Mouse (Mus musculus): Measurements from ENCODE around the gene Ndufs1.

Ndufs1 gene

GRCm38 (mm10) chr1:63115540-63115939 lies 61.1 kb downstream of the Ndufs1 start:
- no peak for DNase-seq (ENCODE audit: low read depth, low spot score)

GRCm38 (mm10) chr1:63115096-63115495 lies 61.5 kb downstream of the Ndufs1 start:
- DNase-seq (ENCODE audit: low read depth, low spot score): no peak

- peak; percentile 88 for DNase-seq (ENCODE audit: low read depth, low spot score)
These were observed 62.4 kb downstream of the Ndufs1 start, which contains the start of gene Ino80d for GRCm38 (mm10) chr1:63114136-63114781. Gene Ino80d, minus strand, starts transcription at chr1:63114667.

DNA sequence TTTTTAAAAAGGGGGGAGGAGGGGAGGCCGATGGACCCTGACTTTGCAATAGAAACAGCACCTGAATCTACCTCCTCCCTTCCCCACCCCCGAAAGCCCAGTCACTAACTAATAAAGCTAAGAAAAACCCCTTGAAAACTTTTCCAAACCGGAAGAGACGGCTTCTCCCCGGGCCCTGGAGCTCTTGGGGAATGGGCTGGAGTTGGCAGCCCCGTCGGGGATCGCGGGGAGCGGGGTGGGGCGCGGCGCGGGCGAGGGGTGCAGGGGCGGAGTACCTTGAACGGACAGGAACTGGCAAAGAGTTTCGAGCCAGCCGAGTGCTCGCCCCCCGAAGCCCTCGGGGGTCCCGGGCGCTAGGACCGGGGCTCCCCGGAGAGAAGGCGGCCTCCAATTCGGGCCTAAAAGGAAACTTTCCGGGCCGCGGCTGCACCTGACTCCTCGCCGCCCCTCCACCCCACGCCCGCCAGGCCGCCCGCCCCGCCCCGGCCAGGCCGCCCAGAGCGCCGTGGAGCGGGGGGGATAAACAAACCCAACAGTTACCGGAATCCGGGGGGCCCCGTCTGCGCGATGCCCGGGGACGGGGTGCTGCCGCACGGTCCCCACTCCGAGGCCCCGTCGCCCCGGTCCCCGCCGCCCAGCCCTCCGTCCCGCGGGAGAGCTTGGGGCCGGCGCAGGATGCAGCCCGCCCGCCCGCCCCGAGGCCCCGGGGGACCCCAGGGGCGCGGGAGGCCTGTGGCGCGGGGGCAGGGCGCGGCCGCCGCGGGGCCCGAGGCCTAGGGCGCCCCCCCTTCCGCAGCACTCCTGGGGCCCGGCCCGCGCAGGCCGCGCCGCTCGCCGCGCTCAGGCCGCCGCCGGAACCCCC lies 63.1 kb downstream of the Ndufs1 start:
- DNase-seq (ENCODE audit: low read depth, low spot score): peak; percentile 19

DNA sequence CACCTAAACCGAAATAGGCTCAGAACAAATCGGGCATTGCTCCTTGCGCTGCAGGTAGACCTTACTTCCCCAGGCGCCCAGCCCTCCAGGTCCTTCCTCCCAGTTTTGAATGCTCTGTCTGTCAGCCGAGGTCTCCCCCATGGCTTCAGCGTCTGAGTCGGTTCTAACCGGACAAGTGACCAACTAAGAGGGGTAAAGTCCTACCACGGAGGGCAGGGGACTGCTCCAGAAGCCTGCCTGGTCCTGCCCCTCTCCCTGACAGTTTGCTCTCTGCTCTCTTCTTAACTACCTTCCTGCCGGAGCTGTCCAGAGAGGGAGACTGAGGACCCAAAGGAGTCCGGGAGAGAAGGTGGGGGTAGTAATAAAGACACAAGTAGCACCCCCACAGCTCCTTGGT lies 63.8 kb downstream of the Ndufs1 start:
- peak; percentile 21 for DNase-seq (ENCODE audit: low read depth, low spot score)

- DNase-seq (ENCODE audit: low read depth, low spot score): no peak
These were observed 64.3 kb downstream of the Ndufs1 start for GRCm38 (mm10) chr1:63112151-63112864.

DNA sequence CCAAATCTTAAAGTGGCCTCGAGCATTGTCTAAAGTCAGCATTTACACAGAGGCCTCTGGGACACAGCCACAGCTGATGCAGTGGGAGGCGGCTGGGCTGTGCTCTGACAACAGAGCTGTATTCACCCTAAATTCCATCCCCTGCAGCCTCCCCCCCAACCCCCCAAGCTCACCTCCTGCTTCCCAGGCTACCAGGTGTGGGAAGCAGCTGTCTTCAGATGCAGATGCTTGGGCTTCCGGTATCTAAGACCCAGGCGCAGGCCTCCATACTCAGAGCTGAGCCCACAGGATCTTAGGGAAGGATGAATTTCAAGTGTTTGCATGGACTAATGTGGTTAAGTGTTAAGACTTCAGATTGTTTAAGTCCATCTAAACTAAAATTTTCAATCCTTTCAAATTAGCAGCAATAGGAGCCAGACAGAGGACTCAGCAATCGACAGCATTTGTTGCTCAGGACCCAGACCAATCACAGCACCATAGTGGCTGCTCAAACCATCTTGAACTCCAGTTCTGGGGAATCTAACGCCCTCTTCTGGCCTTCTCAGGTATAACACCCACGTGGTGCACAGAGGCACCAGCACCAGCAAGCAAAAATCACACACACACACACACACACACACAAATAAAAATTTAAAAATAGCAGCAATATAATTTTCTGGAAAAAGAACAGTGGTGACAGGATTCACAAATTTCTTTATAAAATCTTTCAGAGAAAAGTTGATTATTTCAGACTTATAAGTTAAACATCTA lies 65.9 kb downstream of the Ndufs1 start:
- DNase-seq (ENCODE audit: low read depth, low spot score): peak; percentile 68

GRCm38 (mm10) chr1:63107614-63108327 lies 68.9 kb downstream of the Ndufs1 start:
- no peak for DNase-seq (ENCODE audit: low read depth, low spot score)

- DNase-seq (ENCODE audit: low read depth, low spot score): no peak
These were observed 73.7 kb downstream of the Ndufs1 start for GRCm38 (mm10) chr1:63102758-63103451.

DNA sequence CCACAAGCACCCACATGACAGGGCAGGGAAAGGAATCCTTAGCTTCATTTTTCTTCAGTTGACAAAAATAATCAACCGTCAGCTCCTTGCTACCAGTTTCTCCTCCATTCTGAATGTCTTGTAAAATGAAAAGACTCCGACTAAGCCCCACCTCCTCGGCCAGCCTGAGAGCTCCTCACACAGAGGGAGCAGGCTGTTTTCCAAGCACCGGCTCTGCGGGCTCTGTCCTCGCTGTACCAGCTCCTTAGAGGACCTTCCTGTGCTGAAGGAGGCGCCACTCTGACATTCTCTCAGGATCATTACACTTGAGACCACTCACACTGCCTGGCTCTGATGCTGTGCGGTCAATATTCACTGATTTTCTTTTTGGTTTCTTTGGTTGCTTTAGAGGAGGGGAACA lies 76.4 kb downstream of the Ndufs1 start:
- no peak for DNase-seq (ENCODE audit: low read depth, low spot score)

GRCm38 (mm10) chr1:63098831-63099230 lies 77.8 kb downstream of the Ndufs1 start:
- no peak for DNase-seq (ENCODE audit: low read depth, low spot score)

GRCm38 (mm10) chr1:63096071-63096470 lies 80.6 kb downstream of the Ndufs1 start:
- no peak for DNase-seq (ENCODE audit: low read depth, low spot score)
